Mouse (Mus musculus) inflammation-experienced regulatory T-cells, adult 6 months (primary cell): ENCODE data around the gene Apol6. TPM values are rescaled to one million over a fixed set of nuclear protein-coding genes. Genes with fewer than 3 reads are reported as not detected.
"Not testable (repeated sequence)": the region's sequence is repeated elsewhere in the genome, so short reads cannot be mapped to it uniquely, and the experiment has no call there.

Experiments used
- ATAC-seq: one replicate; pipeline ENCODE4 v1.8.0; 2017
- polyA plus RNA-seq, 3 experiments: library from polyadenylated mRNA; unstranded; fragments of 100-300 nt; shearing (Covaris generic); gene quantifications; one replicate each; pipeline ENCODE4 v1.2.1; 2017

Apol6 gene
- polyA plus RNA-seq, 3 experiments from 2014 or later = 0.62 TPM; not detected in 2

GRCm38 (mm10) chr15:77031271-77031670 is 13.3 kb upstream of the Apol6 start:
- ATAC-seq = no peak

DNA sequence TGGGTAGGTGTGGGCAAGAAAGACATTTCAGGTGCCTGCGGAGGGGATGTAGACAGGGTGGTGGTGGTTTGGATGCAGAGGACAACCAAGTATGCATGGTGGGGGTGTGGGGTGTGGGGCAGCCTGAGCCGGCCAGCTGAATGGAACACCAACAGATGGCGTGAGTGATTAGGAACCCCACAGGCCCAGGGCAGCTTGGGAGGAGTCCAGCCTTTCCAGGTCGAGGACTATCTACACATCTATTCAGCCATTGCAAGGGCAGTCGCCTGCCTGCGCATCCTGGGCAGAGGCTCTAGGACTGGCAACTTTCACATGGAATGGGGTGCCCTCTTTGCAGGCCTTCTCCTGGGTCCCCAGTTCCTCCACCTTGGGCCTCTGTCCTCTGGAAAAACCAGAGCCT is 10.0 kb upstream of the Apol6 start:
- ATAC-seq = no peak

- no peak for ATAC-seq
Observed at GRCm38 (mm10) chr15:77035643-77036042, 8.9 kb upstream of the Apol6 start.

- ATAC-seq = no peak
Observed at GRCm38 (mm10) chr15:77036320-77036988, 8.1 kb upstream of the Apol6 start.

- no peak for ATAC-seq
Observed at GRCm38 (mm10) chr15:77036989-77037277, 7.6 kb upstream of the Apol6 start.

DNA sequence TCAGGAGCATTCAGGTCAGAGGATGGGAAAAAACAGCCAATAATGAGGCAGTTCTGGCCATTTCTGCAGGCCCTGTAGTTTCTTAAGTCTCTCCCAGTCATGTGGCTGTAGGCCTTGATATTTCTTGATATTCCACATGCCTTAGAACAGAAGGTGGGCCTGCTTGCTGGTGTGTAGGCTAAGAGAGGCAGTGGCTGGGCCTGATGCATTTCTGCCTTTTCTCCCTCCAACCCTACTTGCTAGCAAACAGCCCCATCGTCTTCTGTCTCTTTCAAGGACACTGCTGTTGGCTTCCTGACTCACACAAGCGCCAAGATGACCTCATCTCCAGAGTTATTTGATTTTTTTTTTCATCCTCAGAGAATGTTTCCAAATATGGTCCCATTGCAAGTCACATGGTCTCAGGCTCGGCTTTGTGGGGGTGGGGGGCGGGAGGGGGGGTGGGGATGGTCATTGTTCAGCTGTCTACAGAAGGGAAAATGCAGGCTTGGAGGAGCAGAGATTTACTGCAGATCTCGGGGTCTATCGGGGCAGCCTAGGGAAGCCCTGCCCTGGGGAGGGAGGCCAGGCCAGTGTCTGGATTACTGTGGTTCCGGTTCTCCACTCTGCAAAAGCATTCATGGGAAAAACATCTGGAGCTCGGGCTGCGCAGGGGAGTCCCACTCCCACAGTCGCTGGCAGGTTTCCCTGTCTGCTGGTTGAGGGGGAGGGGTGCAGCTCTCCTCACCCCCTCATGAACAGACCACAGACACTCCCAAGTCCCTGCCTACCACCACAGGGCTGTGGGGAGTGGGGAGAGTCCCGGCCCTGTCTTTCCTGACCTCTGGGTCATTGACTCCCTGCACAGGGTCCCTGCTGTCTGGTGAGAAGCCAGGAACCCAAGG is 7.0 kb upstream of the Apol6 start:
- no peak for ATAC-seq

DNA sequence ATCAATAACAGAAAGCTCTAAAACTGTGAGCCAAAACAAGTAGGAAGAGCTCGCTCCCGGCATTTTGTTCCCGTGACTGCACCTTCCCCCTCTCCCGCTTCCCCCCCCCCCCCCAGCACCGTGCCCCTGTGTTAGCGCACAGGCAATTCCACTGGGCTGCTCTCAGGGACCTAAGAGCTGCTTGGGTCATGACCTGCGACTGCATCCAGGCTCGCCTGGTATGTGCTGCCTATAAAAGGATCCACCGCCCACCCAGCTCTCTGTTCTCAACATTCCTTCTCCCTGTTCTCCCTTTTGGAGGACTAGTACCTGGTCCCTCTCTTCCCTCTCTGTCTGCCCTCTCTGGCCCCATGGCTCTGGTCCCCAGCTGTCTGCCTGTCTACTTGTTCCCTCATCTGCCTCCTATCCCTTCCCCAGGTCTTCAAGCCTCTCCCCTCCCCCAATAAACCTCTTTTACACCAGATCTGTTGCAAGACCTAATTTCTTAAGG is 5.3 kb upstream of the Apol6 start:
- ATAC-seq = no peak

DNA sequence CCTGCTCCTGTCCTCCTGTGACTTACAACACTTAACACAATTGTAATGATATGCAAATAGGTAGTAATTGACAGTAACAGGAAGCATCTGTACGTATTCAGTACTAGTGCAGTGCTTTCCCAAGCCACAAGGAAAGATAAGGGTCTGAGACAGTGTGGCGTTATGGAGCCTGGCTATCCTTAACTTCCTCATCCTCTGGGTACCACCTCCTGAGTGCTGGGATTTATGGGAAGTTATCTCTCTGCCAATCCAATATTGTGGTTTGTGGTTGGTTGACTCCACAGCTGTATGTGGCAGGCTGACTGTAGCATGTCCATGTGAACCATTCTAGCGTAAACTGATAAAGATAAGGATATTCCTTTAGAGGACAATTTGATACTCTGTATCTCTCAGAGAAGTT is 3.7 kb upstream of the Apol6 start:
- ATAC-seq = no peak

- ATAC-seq = no peak
Observed at GRCm38 (mm10) chr15:77045609-77046008, 1.1 kb downstream of the Apol6 start.

- ATAC-seq = no peak
Observed at GRCm38 (mm10) chr15:77050570-77050969, 6.0 kb downstream of the Apol6 start, which contains the start of gene Mb. Gene Mb, minus strand, starts transcription at chr15:77050670.

GRCm38 (mm10) chr15:77052176-77052575 is 7.6 kb downstream of the Apol6 start:
- no peak for ATAC-seq

DNA sequence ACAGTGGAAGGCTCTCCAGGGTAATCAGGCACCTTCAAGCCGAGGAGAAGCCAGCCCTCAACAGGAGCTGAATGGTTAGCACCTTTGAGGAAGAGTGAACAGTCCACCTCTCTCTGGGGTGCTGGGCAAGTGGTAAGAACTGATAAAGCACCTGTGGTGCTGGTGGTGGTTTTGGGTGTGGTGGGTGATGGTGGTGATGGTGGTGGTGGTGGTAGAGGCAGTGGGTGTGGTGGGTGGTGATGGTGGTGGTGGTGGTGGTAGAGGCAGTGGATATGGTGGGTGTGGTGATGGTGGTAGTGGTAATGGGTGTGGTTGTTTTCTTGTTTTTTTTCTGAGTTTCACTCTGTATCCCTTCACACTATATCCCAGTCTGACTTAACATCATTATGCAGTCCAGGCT is 8.5 kb downstream of the Apol6 start:
- ATAC-seq = no peak

- ATAC-seq = no peak
Observed at GRCm38 (mm10) chr15:77054611-77055175, 10.2 kb downstream of the Apol6 start.

GRCm38 (mm10) chr15:77056001-77056790 is 11.7 kb downstream of the Apol6 start:
- ATAC-seq = no peak

DNA sequence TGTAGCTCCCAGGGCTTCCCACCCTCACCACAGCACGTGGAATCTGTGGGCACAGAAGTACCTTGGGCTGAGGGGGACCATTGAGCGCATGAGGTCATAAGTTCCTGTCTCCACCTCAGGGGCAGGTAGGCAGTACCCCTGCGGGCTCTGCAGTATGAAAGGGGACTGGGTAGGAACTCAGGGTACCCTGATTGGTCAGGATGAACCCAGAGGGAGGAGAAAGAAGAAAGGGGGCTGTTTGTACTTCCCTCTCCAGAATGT is 12.2 kb downstream of the Apol6 start:
- ATAC-seq = no peak

GRCm38 (mm10) chr15:77058566-77058965 is 14.0 kb downstream of the Apol6 start:
- no peak for ATAC-seq

- ATAC-seq = not testable (repeated sequence)
Observed at GRCm38 (mm10) chr15:77059416-77059815, 14.9 kb downstream of the Apol6 start.

DNA sequence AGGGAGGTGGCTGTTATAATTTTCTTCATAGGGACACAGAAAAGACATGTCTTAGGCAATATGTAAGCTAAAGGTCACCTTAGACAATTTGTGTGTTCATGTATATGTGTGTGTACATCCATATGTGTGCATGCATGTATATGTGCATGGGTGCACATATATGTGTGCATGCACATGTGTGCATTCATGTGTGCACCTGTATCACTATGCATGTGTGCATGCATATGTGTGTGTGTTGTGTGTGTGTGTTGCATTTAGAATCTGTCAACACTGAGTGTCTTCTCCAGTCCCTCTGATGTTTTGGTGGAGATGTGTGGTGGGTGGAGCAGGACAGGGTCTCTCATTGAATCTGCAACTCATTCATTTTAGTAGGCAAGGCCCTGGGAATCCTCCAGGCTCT is 18.2 kb downstream of the Apol6 start:
- ATAC-seq = no peak

- ATAC-seq = no peak
Observed at GRCm38 (mm10) chr15:77065259-77065852, 20.8 kb downstream of the Apol6 start.

- ATAC-seq = no peak
Observed at GRCm38 (mm10) chr15:77066233-77066632, 21.7 kb downstream of the Apol6 start.

GRCm38 (mm10) chr15:77068439-77068861 is 23.9 kb downstream of the Apol6 start:
- no peak for ATAC-seq

- no peak for ATAC-seq
Observed at GRCm38 (mm10) chr15:77069019-77069418, 24.5 kb downstream of the Apol6 start.
